ENCODE assay signal across 16 mouse cellular contexts in the genomic region with DNA sequence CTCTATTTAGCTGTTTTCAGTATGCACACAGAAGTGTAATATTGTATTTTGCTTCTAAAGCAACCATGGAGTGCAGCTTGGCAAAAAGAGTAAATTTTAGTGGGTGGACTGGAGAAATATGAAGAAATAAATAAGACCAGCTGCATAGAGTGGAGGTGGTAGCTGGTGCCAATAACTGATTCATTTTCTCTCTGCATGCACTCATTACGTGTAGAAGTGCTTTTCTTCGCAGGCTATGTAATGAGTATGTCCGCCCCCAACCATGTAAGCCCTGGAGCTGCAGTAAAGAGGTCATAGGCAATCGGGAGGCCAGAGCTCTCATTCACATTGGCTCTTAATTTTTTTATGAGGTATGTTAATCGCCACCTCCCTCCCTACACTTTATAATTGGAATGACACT.
DNase-seq lines count a peak whose midpoint lies in the region; ATAC-seq and TF ChIP-seq lines count a peak whose summit lies in the region.
"Had no signal": no experiment of that assay in that cellular context is flagged by ENCODE, and none has a peak within 500 bp of the region (broad histone marks: within the 10 kb centered on the region; RNA-seq: fewer than 3 reads in every experiment).

No protein-coding gene starts in this region.

- no peak overlapping the region for H3K27ac ChIP-seq in hindbrain, postnatal 0 days
- H3K27ac ChIP-seq in hindbrain, embryonic 14.5 days: no peak overlapping the region
- H3K27ac ChIP-seq: heart, embryonic 13.5 days; hindbrain, embryonic 13.5 days; stomach, postnatal 0 days had no signal

- no peaks in the 10 kb centered on the region for H3K36me3 ChIP-seq in hindbrain, postnatal 0 days (ENCODE audit: insufficient read depth, low read length)
- no peaks in the 10 kb centered on the region for H3K36me3 ChIP-seq in hindbrain, embryonic 14.5 days (replicated peaks; ENCODE audit: control insufficient read depth, insufficient read depth)
- H3K36me3 ChIP-seq: heart, embryonic 13.5 days; hindbrain, embryonic 13.5 days had no signal

- H3K4me3 ChIP-seq in hindbrain, postnatal 0 days (ENCODE audit: low read length): no peak overlapping the region
- no peak overlapping the region for H3K4me3 ChIP-seq in hindbrain, embryonic 14.5 days (replicated peaks; ENCODE audit: low read length)
- H3K4me3 ChIP-seq: heart, embryonic 13.5 days; hindbrain, embryonic 13.5 days; megakaryocyte, embryonic 14.5 days had no signal

- intact Hi-C loops in left cerebral cortex, postnatal 14 days (cut with DNase I): no loop called here

- no peak overlapping the region for H3K9ac ChIP-seq in hindbrain, postnatal 0 days (replicated peaks; ENCODE audit: low read length)
- no peak overlapping the region for H3K9ac ChIP-seq in hindbrain, embryonic 14.5 days
- H3K9ac ChIP-seq: heart, embryonic 13.5 days; hindbrain, embryonic 13.5 days had no signal

- TF ChIP-seq CTCF in hindbrain, postnatal 0 days (IDR thresholded peaks at IDR 0.05; ENCODE audit: low read depth): no peak

- no peaks in the 10 kb centered on the region for H3K27me3 ChIP-seq in hindbrain, postnatal 0 days (ENCODE audit: insufficient read depth, low read length)
- no peaks in the 10 kb centered on the region for H3K27me3 ChIP-seq in hindbrain, embryonic 14.5 days (ENCODE audit: control insufficient read depth, insufficient read depth, low read length)
- H3K27me3 ChIP-seq: heart, embryonic 13.5 days; hindbrain, embryonic 13.5 days; megakaryocyte, embryonic 14.5 days had no signal

- peak; percentile 22 for DNase-seq in hindbrain, postnatal 0 days (ENCODE audit: low spot score)
- DNase-seq in hindbrain, embryonic 14.5 days (ENCODE audit: low spot score): no peak
- peak; percentile 6 for DNase-seq in Muller cell, postnatal 12 days (ENCODE audit: inconsistent ontology term)
- DNase-seq in NIH3T3 (ENCODE audit: low read depth): peak; percentile 1
- DNase-seq in left cerebral cortex, postnatal 14 days (ENCODE audit: low spot score in 2 of 2): peak; percentile 9 to 50
- DNase-seq in urinary bladder, postnatal 36 days (ENCODE audit: low spot score in 2 of 2): no peak
- DNase-seq in cerebellum, adult 9-10 months: no peak
- no peak for DNase-seq in adrenal gland, adult (ENCODE audit: inconsistent age in 2 of 2, low spot score in 1 of 2)
- DNase-seq: cerebellum, postnatal 10 days; gastrocnemius, postnatal 25 days; kidney, adult 2 months had no signal

- H3K9me3 ChIP-seq in hindbrain, postnatal 0 days (ENCODE audit: low read length): no peaks in the 10 kb centered on the region
- H3K9me3 ChIP-seq in hindbrain, embryonic 14.5 days (ENCODE audit: control insufficient read depth, low read length): no peaks in the 10 kb centered on the region
- H3K9me3 ChIP-seq: heart, embryonic 13.5 days; hindbrain, embryonic 13.5 days; megakaryocyte, embryonic 14.5 days had no signal

- no peak overlapping the region for H3K4me2 ChIP-seq in hindbrain, postnatal 0 days (ENCODE audit: low read depth, low read length)
- no peak overlapping the region for H3K4me2 ChIP-seq in hindbrain, embryonic 14.5 days (replicated peaks)
- H3K4me2 ChIP-seq: heart, embryonic 13.5 days; hindbrain, embryonic 13.5 days; liver, embryonic 11.5 days had no signal

- no peak for ATAC-seq in hindbrain, postnatal 0 days
- ATAC-seq in hindbrain, embryonic 14.5 days (ENCODE audit: low FRiP score): no peak; the same call in 1 of the 2 replicates

- 63% methylated on average over 5 of the region's 5 CpGs for WGBS in hindbrain, postnatal 0 days
- 72% methylated on average over 5 of the region's 5 CpGs for WGBS in hindbrain, embryonic 14.5 days

- H3K4me1 ChIP-seq in hindbrain, postnatal 0 days (ENCODE audit: insufficient read depth, low read length): no peaks in the 10 kb centered on the region
- H3K4me1 ChIP-seq in hindbrain, embryonic 14.5 days (replicated peaks; ENCODE audit: control insufficient read depth, insufficient read depth, low read length): no peaks in the 10 kb centered on the region
- H3K4me1 ChIP-seq: heart, embryonic 13.5 days; hindbrain, embryonic 13.5 days; megakaryocyte, embryonic 14.5 days had no signal

Comparison
In these comparisons a context has a peak if more than half of its experiments do, and no peak if none do; other contexts are left out.
1. DNase-seq: peak in hindbrain, postnatal 0 days (single experiment), Muller cell, postnatal 12 days (single experiment), NIH3T3 (single experiment) and left cerebral cortex, postnatal 14 days (2 of 2); none in hindbrain, embryonic 14.5 days (single experiment), urinary bladder, postnatal 36 days (0 of 2), cerebellum, adult 9-10 months (single experiment) and adrenal gland, adult (0 of 2).